Comparison of ENCODE assay signal across 8 mouse cellular contexts in the genomic region with DNA sequence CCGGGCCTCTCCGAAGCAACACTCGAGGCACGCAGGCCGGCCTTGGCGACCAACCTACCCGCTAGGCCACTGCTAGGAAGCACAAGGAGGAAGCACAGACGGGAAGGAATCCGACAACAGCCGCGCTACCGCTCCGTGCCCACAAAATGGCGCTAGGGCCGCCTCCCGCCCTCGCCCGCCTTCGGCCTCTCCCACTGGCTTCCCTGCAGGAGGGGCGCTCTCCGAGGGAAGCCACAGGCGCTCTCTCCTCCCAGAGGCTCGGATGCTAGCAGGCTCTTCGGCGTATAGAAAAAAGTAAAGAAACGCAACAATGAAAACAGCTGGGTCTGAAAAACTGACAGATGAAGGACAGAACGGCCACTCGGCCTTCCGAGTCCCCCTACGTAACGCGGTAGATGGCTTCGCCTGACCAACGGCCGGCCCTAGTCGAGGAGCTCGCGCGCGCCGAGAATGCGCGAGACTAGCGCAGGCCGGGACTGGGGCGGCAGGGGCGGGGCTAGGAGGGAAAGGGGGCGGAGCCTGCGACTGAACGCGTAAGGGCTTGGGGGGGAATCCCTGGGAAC. TPM values are rescaled to one million over a fixed set of nuclear protein-coding genes. Genes with fewer than 3 reads are reported as not detected.
DNase-seq lines count a peak whose midpoint lies in the region; ATAC-seq and TF ChIP-seq lines count a peak whose summit lies in the region.

Gene Tardbp, minus strand, starts transcription at position 397 of the 563 bp plus-strand sequence.

- ATAC-seq in activated CD4-positive, CD25-positive, alpha-beta regulatory T cell, adult 4 months: peak; percentile 88
- peak; percentile 85 for ATAC-seq in megakaryocyte progenitor cell, adult 5-6 weeks (replicated peaks; ENCODE audit: poor library complexity)

- peaks cover 3% of the 10 kb centered on the region for H3K4me1 ChIP-seq in cortical plate, adult 2 months (ENCODE audit: control insufficient read depth, insufficient read depth, low read length)

- peak; percentile 95 for TF ChIP-seq POLR2A in cortical plate, adult 2 months (IDR thresholded peaks at IDR 0.05; ENCODE audit: extremely low read depth, insufficient read depth, low read length)

- peak; percentile 99 for DNase-seq in gastrocnemius, postnatal 10 days
- DNase-seq in induced T-regulatory cell, adult 2 months (ENCODE audit: low read depth): peak; percentile 98
- peak; percentile 82 to 94 for DNase-seq in left cerebral cortex, adult 9 months (ENCODE audit: low spot score in 2 of 2)
- DNase-seq in right cerebral cortex, postnatal 14 days: peak; percentile 98
- DNase-seq in urinary bladder, postnatal 36 days (ENCODE audit: low spot score in 2 of 2): peak; percentile 92 to 96

- peak within 1 kb of the TSS; percentile 59 for H3K4me3 ChIP-seq in cortical plate, adult 2 months (ENCODE audit: insufficient read depth, low read length)

- no peak for TF ChIP-seq CTCF in cortical plate, adult 2 months (IDR thresholded peaks at IDR 0.05; ENCODE audit: extremely low read depth, insufficient read depth, low read length)

- H3K27ac ChIP-seq in cortical plate, adult 2 months (ENCODE audit: insufficient read depth, low read length): peak within 1 kb of the TSS; percentile 81

RNA-seq across cellular contexts. Expression of gene Tardbp, which starts in this region (rescaled TPM):
- polyA plus RNA-seq in activated CD4-positive, CD25-positive, alpha-beta regulatory T cell, adult 4 months (2017; shearing (Covaris generic)): 100 to 1,000 TPM; 149 to 181 TPM
- 235 and 271 TPM in 2 replicates for polyA plus RNA-seq in cortical plate, adult 2 months (2012; rRNA removed)
- 100 to 1,000 TPM; 130 to 172 TPM for total RNA-seq in gastrocnemius, postnatal 10 days (2021)
- 300 and 381 TPM in 2 replicates for total RNA-seq in megakaryocyte progenitor cell, adult 5-6 weeks (2015)
- total RNA-seq in megakaryocyte progenitor cell, adult 5-6 weeks (2017): 512 and 640 TPM in 2 replicates

Comparison
In these comparisons a context has a peak if more than half of its experiments do, and no peak if none do; other contexts are left out.
1. Peak in every context shown above with its lines: DNase-seq, ATAC-seq, H3K4me3 ChIP-seq and H3K27ac ChIP-seq.